Mouse (Mus musculus) retina, postnatal 7 days (tissue): Measurements from ENCODE around the gene Thbd.

Source experiments
- DNase-seq: peaks from one replicate; pipeline ENCODE4 v3.0.0-alpha.2; 2012; ENCODE audit warnings: low read depth, low spot score

Thbd gene

DNA sequence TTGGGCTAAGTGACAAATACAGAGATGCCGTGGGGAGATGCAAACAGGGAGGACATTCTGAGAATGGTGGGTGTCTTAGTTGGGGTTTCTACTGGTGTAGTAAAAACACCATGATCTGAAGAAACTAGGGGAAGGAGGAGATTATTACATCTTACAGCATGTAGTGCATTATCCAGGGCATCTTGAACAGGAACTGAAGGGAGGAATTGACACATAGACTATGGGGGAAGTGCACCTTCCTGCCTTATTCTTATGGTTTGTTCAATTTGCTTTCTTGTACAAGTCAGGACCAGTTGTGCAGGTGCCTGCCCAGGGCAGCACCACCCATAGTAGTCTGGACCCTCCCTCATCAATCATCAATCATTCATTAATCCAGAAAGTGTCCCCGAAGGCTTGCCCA, 21.1 kb downstream of the Thbd start:
- DNase-seq, result no peak

GRCm38 (mm10) chr2:148386476-148386875, 21.5 kb downstream of the Thbd start:
- no peak for DNase-seq

GRCm38 (mm10) chr2:148381076-148381475, 26.9 kb downstream of the Thbd start:
- DNase-seq, result no peak

- DNase-seq, result no peak
These were observed 28.0 kb downstream of the Thbd start for GRCm38 (mm10) chr2:148379899-148380413.

DNA sequence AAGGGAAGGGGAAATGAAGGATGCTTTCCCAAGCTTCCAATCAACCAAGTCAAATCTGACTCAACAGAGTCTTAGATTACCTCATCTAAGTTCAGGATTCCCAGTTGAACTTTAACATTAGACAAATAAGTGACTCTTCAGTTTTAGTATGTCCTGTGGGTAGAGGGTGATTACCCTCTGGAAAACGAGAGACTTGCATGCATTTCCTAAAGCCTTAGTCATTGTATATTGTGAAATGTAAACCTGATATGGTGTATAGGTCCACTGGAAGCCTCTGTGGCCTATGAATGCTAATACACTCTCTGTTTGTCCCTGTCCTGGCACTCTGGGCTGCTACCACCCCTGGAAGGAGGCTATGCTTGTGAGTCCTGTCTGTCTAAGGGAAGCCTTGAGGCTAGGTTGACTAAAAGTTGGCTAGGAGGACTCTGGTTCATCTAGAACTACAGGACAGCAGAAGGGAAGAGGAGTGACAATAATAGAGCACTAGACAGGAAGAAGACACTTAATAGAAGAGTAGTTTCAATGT, 29.1 kb downstream of the Thbd start:
- no peak for DNase-seq

GRCm38 (mm10) chr2:148375326-148376150, 32.5 kb downstream of the Thbd start:
- DNase-seq, result no peak

GRCm38 (mm10) chr2:148373602-148374071, 34.4 kb downstream of the Thbd start:
- no peak for DNase-seq

GRCm38 (mm10) chr2:148371743-148372630, 36.0 kb downstream of the Thbd start:
- DNase-seq, result no peak

DNA sequence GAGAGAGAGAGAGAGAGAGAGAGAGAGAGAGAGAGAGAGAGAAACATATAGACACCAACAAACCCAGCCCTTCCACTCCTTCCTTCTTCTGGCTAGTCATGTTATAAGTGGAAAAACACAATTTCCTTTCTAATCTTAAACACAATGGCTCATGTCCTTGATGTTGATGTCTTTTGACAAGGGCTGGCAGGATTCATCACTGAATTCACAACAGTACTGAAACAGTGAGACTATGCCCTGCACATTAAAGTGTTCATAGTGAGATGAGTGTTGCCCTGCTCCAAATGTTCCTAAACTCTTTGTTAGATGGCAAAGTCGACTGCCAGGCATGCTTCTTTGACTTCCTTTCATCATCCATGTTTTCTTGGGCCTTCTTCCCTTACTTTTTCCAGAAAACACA, 42.8 kb downstream of the Thbd start:
- no peak for DNase-seq

DNA sequence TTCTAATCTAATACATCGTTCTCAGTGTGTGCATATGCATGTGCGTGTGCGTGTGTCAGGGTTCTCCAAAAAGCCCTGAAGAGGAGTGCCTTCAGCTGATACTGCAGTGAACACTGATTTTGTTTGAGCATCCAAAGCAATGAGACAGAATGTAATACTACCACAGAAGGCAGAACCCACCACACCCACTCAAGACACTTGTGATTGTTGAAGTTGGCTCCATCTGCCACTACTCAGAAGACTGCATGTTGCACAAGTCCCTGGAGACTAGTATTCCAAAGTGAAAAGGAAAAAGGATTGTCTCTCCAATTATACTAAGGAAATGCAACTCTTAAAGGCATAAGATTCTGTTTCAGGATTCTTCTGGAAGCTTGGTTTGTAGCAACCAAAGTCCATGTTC, 43.5 kb downstream of the Thbd start:
- DNase-seq, result no peak

GRCm38 (mm10) chr2:148357145-148357544, 50.8 kb downstream of the Thbd start:
- no peak for DNase-seq
